Mouse (Mus musculus) liver, embryonic 14.5 days (tissue): ENCODE data around the gene Prkn.

Experiments
- CTCF ChIP-seq: IDR thresholded peaks from 2 replicates; pipeline ENCODE4 v1.5.1; 2016; ENCODE audit warnings: antibody characterized with exemption, low read depth, control low read depth
- EP300 ChIP-seq: IDR thresholded peaks from 2 replicates; pipeline ENCODE4 v1.6.1; 2016; ENCODE audit warnings: antibody characterized with exemption, low read depth

GRCm38 (mm10) chr17:11807280-11807679 is 967.1 kb downstream of the Prkn start:
- no peak for TF ChIP-seq EP300
- TF ChIP-seq CTCF: no peak
